Mouse (Mus musculus): ENCODE data around the gene Poll.
"Not testable (repeated sequence)": the region's sequence is repeated elsewhere in the genome, so short reads cannot be mapped to it uniquely, and the experiment has no call there.

The Poll gene

GRCm38 (mm10) chr19:45577141-45577750 lies 16.9 kb upstream of the Poll start:
- DNase-seq (ENCODE audit: low spot score) = no peak

- no peak for DNase-seq (ENCODE audit: low spot score)
Measured at GRCm38 (mm10) chr19:45575632-45576001, 15.3 kb upstream of the Poll start.

- no peak for DNase-seq (ENCODE audit: low spot score)
Measured at GRCm38 (mm10) chr19:45574941-45575631, 14.8 kb upstream of the Poll start.

- no peak for DNase-seq (ENCODE audit: low spot score)
Measured at GRCm38 (mm10) chr19:45574339-45574898, 14.1 kb upstream of the Poll start.

- peak; percentile 78 for DNase-seq (ENCODE audit: low spot score)
Measured at GRCm38 (mm10) chr19:45573861-45574267, 13.5 kb upstream of the Poll start.

- no peak for DNase-seq (ENCODE audit: low spot score)
Measured at GRCm38 (mm10) chr19:45573033-45573432, 12.7 kb upstream of the Poll start.

- no peak for DNase-seq (ENCODE audit: low spot score)
Measured at GRCm38 (mm10) chr19:45567367-45567766, 7.0 kb upstream of the Poll start.

- DNase-seq (ENCODE audit: low spot score) = no peak
Measured at GRCm38 (mm10) chr19:45565925-45566715, 5.8 kb upstream of the Poll start.

- no peak for DNase-seq (ENCODE audit: low spot score)
Measured at GRCm38 (mm10) chr19:45554136-45554535, 6.2 kb downstream of the Poll start.

- DNase-seq (ENCODE audit: low spot score) = no peak
Measured at GRCm38 (mm10) chr19:45552187-45552586, 8.1 kb downstream of the Poll start.

GRCm38 (mm10) chr19:45549948-45550347 lies 10.4 kb downstream of the Poll start:
- no peak for DNase-seq (ENCODE audit: low spot score)

GRCm38 (mm10) chr19:45549128-45549915 lies 11.0 kb downstream of the Poll start:
- DNase-seq (ENCODE audit: low spot score) = no peak

- not testable (repeated sequence) for DNase-seq (ENCODE audit: low spot score)
Measured at GRCm38 (mm10) chr19:45548196-45548595, 12.1 kb downstream of the Poll start.

- peak; percentile 82 for DNase-seq (ENCODE audit: low spot score)
Measured at GRCm38 (mm10) chr19:45544925-45545321, 15.4 kb downstream of the Poll start.

GRCm38 (mm10) chr19:45544152-45544924 lies 16.0 kb downstream of the Poll start:
- DNase-seq (ENCODE audit: low spot score) = no peak

- DNase-seq (ENCODE audit: low spot score) = no peak
Measured at GRCm38 (mm10) chr19:45542061-45542460, 18.3 kb downstream of the Poll start.

- peak; percentile 36 for DNase-seq (ENCODE audit: low spot score)
Measured at GRCm38 (mm10) chr19:45541409-45542041, 18.8 kb downstream of the Poll start.

- no peak for DNase-seq (ENCODE audit: low spot score)
Measured at GRCm38 (mm10) chr19:45540657-45541408, 19.5 kb downstream of the Poll start.

- peak; percentile 64 for DNase-seq (ENCODE audit: low spot score)
Measured at GRCm38 (mm10) chr19:45537505-45537904, 22.8 kb downstream of the Poll start.

- DNase-seq (ENCODE audit: low spot score) = no peak
Measured at GRCm38 (mm10) chr19:45535929-45536328, 24.4 kb downstream of the Poll start.
